Mouse (Mus musculus) embryonic facial prominence, embryonic 12.5 days (tissue): ENCODE data around the gene Ttc12. TPM values are rescaled to one million over a fixed set of nuclear protein-coding genes. Genes with fewer than 3 reads are reported as not detected.

Experiments
- ATAC-seq: fragments of 200-750 bp; cut with Nextera tagmentation; 2 replicates; pipeline ENCODE4 v1.8.0; 2017; ENCODE audit not compliant: insufficient number of reproducible peaks, insufficient read depth, low FRiP score, low TSS enrichment
- H3K27ac ChIP-seq: fragments of 300-500 bp; sonication (generic); 2 replicates; pipeline ENCODE4 v1.5.1; 2016; ENCODE audit warnings: mild to moderate bottlenecking
- H3K27me3 ChIP-seq: fragments of 300-500 bp; sonication (generic); 2 replicates; pipeline ENCODE4 v1.6.1; 2016; ENCODE audit warnings: mild to moderate bottlenecking, moderate library complexity
- H3K36me3 ChIP-seq: fragments of 300-500 bp; sonication (generic); 2 replicates; pipeline ENCODE4 v1.6.1; 2016; ENCODE audit warnings: mild to moderate bottlenecking
- H3K4me1 ChIP-seq: fragments of 300-500 bp; sonication (generic); 2 replicates; pipeline ENCODE4 v1.6.1; 2016
- H3K4me2 ChIP-seq: fragments of 300-500 bp; sonication (generic); replicated peaks from 2 replicates; pipeline ENCODE4 v1.6.1; 2016; ENCODE audit warnings: mild to moderate bottlenecking, moderate library complexity
- H3K4me3 ChIP-seq: fragments of 300-500 bp; sonication (generic); 2 replicates; pipeline ENCODE4 v1.5.1; 2016; ENCODE audit warnings: mild to moderate bottlenecking
- H3K9ac ChIP-seq: fragments of 300-500 bp; sonication (generic); 2 replicates; pipeline ENCODE4 v1.6.1; 2016; ENCODE audit warnings: mild to moderate bottlenecking, moderate library complexity
- H3K9me3 ChIP-seq: fragments of 300-500 bp; sonication (generic); 2 replicates; pipeline ENCODE4 v1.6.1; 2016; ENCODE audit warnings: mild to moderate bottlenecking, moderate library complexity
- WGBS: fragments of 180-500 bp; shearing (Covaris S2); methylation state at CpG from one replicate; pipeline ENCODE4 v1.1.7; 2016; 5-methylcytosine and 5-hydroxymethylcytosine counted together
- polyA plus RNA-seq: library from polyadenylated mRNA; unstranded; fragments of >200 nt; fragmentation: Nextera tagmentation; extraction: Ambion mirVana; gene quantifications from 2 replicates; pipeline ENCODE4 v1.2.1, GENCODE M21; 2016

Gene Ttc12
- polyA plus RNA-seq, 1 experiment from 2014 or later: 1.3 TPM

DNA sequence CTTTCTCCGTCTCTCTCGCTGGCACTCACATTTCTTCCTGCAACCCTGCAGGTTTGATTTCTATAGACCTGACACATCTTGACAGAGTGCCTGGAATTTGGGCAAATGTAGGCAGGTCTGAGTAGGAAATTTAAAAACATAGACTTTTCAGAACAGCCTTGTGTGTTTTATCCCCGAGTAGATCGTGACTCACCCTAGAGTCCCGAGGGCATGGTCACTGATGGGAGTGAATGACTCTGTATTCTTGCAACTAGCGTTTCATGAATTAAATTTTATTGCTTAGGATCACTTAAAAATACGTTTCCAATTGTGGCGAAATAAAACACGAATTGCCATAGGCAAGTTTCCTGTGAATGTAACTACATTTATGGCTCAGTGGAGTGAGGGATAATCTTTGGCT, 37.9 kb upstream of the Ttc12 start:
- H3K4me1 ChIP-seq: peaks cover 10% of the 10 kb centered on the region; the same call in 1 of the 2 replicates
- ATAC-seq: no peak

DNA sequence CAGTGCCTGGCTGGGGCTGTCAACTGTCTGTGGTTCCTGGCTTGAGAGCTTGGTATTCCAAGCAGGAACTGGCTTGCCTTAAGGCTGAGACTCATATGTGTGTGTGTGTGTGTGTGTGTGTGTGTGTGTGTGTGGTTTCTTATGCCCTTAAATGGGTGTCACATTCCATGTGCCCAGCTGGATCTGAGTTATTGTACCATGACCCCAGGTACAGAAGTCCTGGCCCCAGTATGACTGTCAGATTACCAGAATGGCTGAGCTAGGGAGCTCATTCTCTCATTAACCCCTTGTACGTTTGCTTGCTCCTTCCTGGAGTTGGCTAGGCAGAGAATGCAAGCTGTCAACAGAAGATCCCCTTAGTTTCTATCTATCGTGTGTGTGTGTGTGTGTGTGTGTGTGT, 28.3 kb upstream of the Ttc12 start:
- ATAC-seq: no peak
- no peak overlapping the region for H3K9ac ChIP-seq
- H3K27ac ChIP-seq: no peak overlapping the region
- H3K4me2 ChIP-seq: no peak overlapping the region
- H3K27me3 ChIP-seq: no peaks in the 10 kb centered on the region
- WGBS: 67% methylated on average over 2 of the region's 2 CpGs
- H3K9me3 ChIP-seq: no peaks in the 10 kb centered on the region
- no peaks in the 10 kb centered on the region for H3K4me1 ChIP-seq
- H3K36me3 ChIP-seq: no peaks in the 10 kb centered on the region; the same call in none of the 2 replicates
- no peak overlapping the region for H3K4me3 ChIP-seq

More for the DNA sequence above, 37.9 kb upstream of the Ttc12 start:
- no peak overlapping the region for H3K4me2 ChIP-seq
- H3K36me3 ChIP-seq: peaks cover 8% of the 10 kb centered on the region; the same call in 1 of the 2 replicates
- no peaks in the 10 kb centered on the region for H3K9me3 ChIP-seq
- H3K9ac ChIP-seq: no peak overlapping the region
- no peak overlapping the region for H3K4me3 ChIP-seq
- H3K27ac ChIP-seq: no peak overlapping the region
- 76% methylated on average over 9 of the region's 9 CpGs for WGBS
- no peaks in the 10 kb centered on the region for H3K27me3 ChIP-seq

GRCm38 (mm10) chr9:49510666-49511065, 24.6 kb upstream of the Ttc12 start:
- Histone ChIP-seq H3K4me1 (no peaks in the 10 kb centered on the region), H3K4me2 (no peak overlapping the region), H3K4me3 (no peak overlapping the region), H3K9me3 (no peaks in the 10 kb centered on the region), H3K27me3 (no peaks in the 10 kb centered on the region), H3K9ac (no peak overlapping the region), H3K27ac (no peak overlapping the region), H3K36me3 (peaks cover 29% of the 10 kb centered on the region)
- 95% methylated on average over 4 of the region's 4 CpGs for WGBS
- ATAC-seq: no peak

GRCm38 (mm10) chr9:49509628-49510027, 23.6 kb upstream of the Ttc12 start:
- Histone ChIP-seq H3K4me1 (no peaks in the 10 kb centered on the region), H3K4me2 (no peak overlapping the region), H3K27ac (no peak overlapping the region), H3K9me3 (no peaks in the 10 kb centered on the region), H3K36me3 (peaks cover 36% of the 10 kb centered on the region), H3K4me3 (no peak overlapping the region), H3K27me3 (no peaks in the 10 kb centered on the region), H3K9ac (no peak overlapping the region)
- ATAC-seq: no peak
- 94% methylated on average over 8 of the region's 8 CpGs for WGBS

- Histone ChIP-seq H3K9ac (no peak overlapping the region), H3K27ac (no peak overlapping the region), H3K4me2 (no peak overlapping the region), H3K4me1 (no peaks in the 10 kb centered on the region), H3K4me3 (no peak overlapping the region), H3K36me3 (peaks cover 36% of the 10 kb centered on the region), H3K27me3 (no peaks in the 10 kb centered on the region), H3K9me3 (no peaks in the 10 kb centered on the region)
- ATAC-seq: no peak
- WGBS: 95% methylated on average over 3 of the region's 3 CpGs
These were observed 23.1 kb upstream of the Ttc12 start for GRCm38 (mm10) chr9:49509094-49509493.

GRCm38 (mm10) chr9:49507829-49508585, 22.0 kb upstream of the Ttc12 start:
- Histone ChIP-seq H3K4me1 (no peaks in the 10 kb centered on the region), H3K9me3 (no peaks in the 10 kb centered on the region), H3K4me2 (no peak overlapping the region), H3K4me3 (no peak overlapping the region), H3K36me3 (peaks cover 36% of the 10 kb centered on the region), H3K9ac (no peak overlapping the region), H3K27ac (no peak overlapping the region), H3K27me3 (no peaks in the 10 kb centered on the region)
- no peak for ATAC-seq
- WGBS: 88% methylated on average over 9 of the region's 9 CpGs

GRCm38 (mm10) chr9:49504658-49505057, 18.6 kb upstream of the Ttc12 start:
- WGBS: 61% methylated on average over 5 of the region's 5 CpGs
- Histone ChIP-seq H3K4me1 (no peaks in the 10 kb centered on the region), H3K9ac (no peak overlapping the region), H3K36me3 (peaks cover 36% of the 10 kb centered on the region), H3K27me3 (no peaks in the 10 kb centered on the region), H3K4me3 (no peak overlapping the region), H3K9me3 (no peaks in the 10 kb centered on the region), H3K27ac (no peak overlapping the region), H3K4me2 (no peak overlapping the region)
- ATAC-seq: no peak

- Histone ChIP-seq H3K4me3 (no peak overlapping the region), H3K4me2 (no peak overlapping the region), H3K36me3 (peaks cover 21% of the 10 kb centered on the region), H3K4me1 (no peaks in the 10 kb centered on the region), H3K27me3 (no peaks in the 10 kb centered on the region), H3K9me3 (no peaks in the 10 kb centered on the region), H3K9ac (no peak overlapping the region), H3K27ac (no peak overlapping the region)
- WGBS: 94% methylated on average over 4 of the region's 4 CpGs
- ATAC-seq: no peak
These were observed 16.2 kb upstream of the Ttc12 start for GRCm38 (mm10) chr9:49502245-49502644.

- no peaks in the 10 kb centered on the region for H3K27me3 ChIP-seq
- WGBS: 81% methylated on average over 2 of the region's 2 CpGs
These were observed 13.9 kb upstream of the Ttc12 start for GRCm38 (mm10) chr9:49499878-49500277.

DNA sequence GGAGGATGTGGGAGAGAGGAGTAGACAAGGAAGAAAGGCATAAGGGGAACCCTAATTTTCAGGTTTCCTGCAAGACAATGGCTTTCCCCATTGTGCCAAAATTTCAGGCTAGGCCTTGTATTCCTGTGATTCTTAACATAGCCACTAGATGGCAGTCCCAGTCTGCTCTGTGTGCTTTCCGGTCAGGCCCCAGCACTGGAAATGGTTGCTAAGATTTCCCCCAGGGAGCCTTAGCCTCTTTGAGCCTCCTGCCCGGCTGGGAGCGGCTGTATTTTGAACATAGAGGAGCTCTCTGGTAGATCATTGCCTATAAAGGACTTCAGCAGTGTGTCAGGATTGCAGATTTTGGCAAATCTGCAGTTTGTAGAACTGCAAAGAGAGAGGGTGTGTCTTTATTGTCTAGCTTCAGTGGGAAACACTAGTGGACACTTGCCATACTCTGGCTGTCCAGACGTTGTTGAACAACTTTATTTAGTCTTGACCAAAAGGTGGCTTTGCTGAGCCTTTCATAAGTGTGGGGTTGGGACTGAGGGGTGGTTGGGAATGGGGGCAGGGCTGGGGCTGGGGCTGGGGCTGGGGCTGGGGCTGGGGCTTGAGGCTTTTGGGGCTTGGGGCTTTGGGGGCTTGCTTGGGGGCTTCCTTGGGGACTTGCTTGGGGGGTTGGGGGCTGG, 8.1 kb upstream of the Ttc12 start:
- Histone ChIP-seq H3K4me1 (no peaks in the 10 kb centered on the region), H3K27ac (no peak overlapping the region), H3K27me3 (no peaks in the 10 kb centered on the region), H3K4me2 (no peak overlapping the region), H3K4me3 (no peak overlapping the region), H3K36me3 (no peaks in the 10 kb centered on the region), H3K9ac (no peak overlapping the region), H3K9me3 (no peaks in the 10 kb centered on the region)
- 4% methylated on average over 4 of the region's 4 CpGs for WGBS
- ATAC-seq: 0 out of 2 replicates have a peak, but pooled peaks have one; percentile 15

More at GRCm38 (mm10) chr9:49499878-49500277, 13.9 kb upstream of the Ttc12 start:
- Histone ChIP-seq H3K9me3 (no peaks in the 10 kb centered on the region), H3K4me3 (no peak overlapping the region), H3K4me1 (no peaks in the 10 kb centered on the region), H3K27ac (no peak overlapping the region), H3K36me3 (no peaks in the 10 kb centered on the region), H3K9ac (no peak overlapping the region), H3K4me2 (no peak overlapping the region)
- no peak for ATAC-seq

DNA sequence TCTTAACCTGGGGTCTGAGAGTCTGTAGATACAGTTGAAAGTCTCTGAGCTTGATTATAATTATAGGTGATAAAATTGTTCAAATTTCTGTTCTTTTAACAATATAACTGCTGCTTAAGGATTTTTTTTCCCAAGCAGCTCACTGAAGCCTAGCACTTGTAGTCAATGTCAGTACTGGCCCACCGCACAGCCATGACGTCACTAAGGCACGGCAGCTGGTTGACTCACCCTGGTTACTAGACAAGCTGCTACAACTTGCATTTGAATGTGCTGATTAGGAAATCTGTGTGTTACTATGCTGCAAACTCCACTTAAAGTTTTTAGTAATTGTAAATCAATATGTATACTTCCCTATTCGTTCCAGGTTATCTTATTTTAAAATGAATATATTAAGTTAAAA, 4.6 kb upstream of the Ttc12 start:
- Histone ChIP-seq H3K4me3 (no peak overlapping the region), H3K4me2 (no peak overlapping the region), H3K36me3 (no peaks in the 10 kb centered on the region), H3K27ac (no peak overlapping the region), H3K9me3 (no peaks in the 10 kb centered on the region), H3K27me3 (no peaks in the 10 kb centered on the region), H3K9ac (no peak overlapping the region), H3K4me1 (peaks cover 5% of the 10 kb centered on the region; the same call in 1 of the 2 replicates)
- WGBS: 84% methylated on average over 4 of the region's 4 CpGs
- ATAC-seq: no peak
